Mouse (Mus musculus): ENCODE measurements around the gene Kcnj11. TPM values are rescaled to one million over a fixed set of nuclear protein-coding genes. Genes with fewer than 3 reads are reported as not detected.

The Kcnj11 gene
- polyA plus RNA-seq, 1 experiment: not detected

DNA sequence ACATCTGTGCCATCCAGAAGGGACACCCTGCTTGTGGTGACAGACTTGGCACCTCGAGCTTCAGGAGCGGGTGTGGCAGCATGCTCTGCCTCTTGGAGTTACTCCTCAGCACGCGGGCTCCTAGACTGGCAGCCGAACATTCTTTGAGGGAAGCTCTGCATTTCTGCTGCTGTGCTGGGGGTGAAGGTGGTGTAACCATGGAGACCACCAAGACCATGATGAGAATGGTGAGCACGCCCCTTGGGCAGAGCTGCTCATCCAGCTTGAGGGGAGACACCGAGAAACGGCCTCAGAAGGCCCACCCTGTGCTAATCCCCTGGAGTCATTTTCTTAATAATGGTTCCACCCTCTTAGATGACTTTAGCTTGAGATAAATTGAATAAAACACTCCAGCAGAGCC lies 7.8 kb downstream of the Kcnj11 start:
- H3K9me3 ChIP-seq: 0 out of 2 replicates have a peak, but pooled peaks cover 5% of the 10 kb centered on the region

DNA sequence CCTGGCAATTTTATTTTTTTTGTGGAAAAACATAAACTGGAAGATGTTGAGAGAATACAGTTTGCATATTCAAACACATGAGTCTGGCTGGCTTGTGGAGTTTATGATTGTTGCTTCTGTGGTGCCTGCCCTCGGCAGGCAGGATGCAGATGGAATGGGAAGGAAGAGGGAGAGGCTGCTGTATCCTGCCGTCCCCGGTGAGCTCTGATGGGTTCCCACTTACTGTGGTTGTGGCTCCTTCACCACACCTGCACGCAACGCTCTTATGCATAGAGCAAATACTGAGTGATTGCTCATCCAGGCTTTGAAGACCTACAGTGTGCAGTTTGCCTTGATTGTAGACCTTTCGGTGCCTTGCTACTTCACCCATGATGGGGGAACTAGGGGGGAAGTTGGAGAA lies 12.3 kb downstream of the Kcnj11 start:
- TF ChIP-seq FLI1 (IDR thresholded peaks at IDR 0.05; ENCODE audit: low read length): no peak
- no peak for TF ChIP-seq GATA1 (IDR thresholded peaks at IDR 0.05; ENCODE audit: borderline replicate concordance, low read length)
- Histone ChIP-seq H3K4me3 (replicated peaks) (no peak overlapping the region), H3K4me1 (peaks cover 58% of the 10 kb centered on the region), H3K36me3 (replicated peaks; ENCODE audit: low read length) (peaks cover 38% of the 10 kb centered on the region), H3K27me3 (replicated peaks) (peaks cover 23% of the 10 kb centered on the region), H3K9me3 (0 out of 2 replicates have a peak, but pooled peaks cover 5% of the 10 kb centered on the region)

More for the DNA sequence above, 7.8 kb downstream of the Kcnj11 start:
- TF ChIP-seq GATA1 (IDR thresholded peaks at IDR 0.05; ENCODE audit: borderline replicate concordance, low read length) (no peak), FLI1 (IDR thresholded peaks at IDR 0.05; ENCODE audit: low read length) (no peak)
- H3K4me1 ChIP-seq: peaks cover 17% of the 10 kb centered on the region
- peaks cover 62% of the 10 kb centered on the region for H3K27me3 ChIP-seq (replicated peaks)
- no peaks in the 10 kb centered on the region for H3K36me3 ChIP-seq (replicated peaks; ENCODE audit: low read length)
- no peak overlapping the region for H3K4me3 ChIP-seq (replicated peaks)

DNA sequence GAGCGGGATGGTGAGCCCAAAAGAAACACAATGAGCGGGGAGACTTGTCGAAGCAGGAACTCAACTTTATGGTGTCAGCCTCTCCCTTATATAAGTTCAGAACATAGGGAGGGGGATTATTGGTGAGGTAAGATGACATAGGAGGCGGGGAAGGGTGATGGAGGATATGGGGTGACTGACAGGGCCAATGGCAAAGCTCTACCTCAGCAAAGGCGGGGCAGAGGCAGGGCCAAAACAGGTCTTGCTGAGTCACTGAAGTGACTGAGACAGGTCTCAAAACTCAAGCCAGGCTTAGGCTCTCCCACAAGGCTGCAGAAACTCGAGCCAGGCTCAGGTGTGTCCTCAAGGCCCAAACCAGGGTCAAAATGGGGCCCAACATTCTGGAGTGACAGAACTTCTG lies 14.2 kb downstream of the Kcnj11 start:
- Histone ChIP-seq H3K4me3 (replicated peaks) (no peak overlapping the region), H3K36me3 (replicated peaks; ENCODE audit: low read length) (peaks cover 56% of the 10 kb centered on the region), H3K9me3 (0 out of 2 replicates have a peak, but pooled peaks cover 5% of the 10 kb centered on the region), H3K27me3 (replicated peaks) (peaks cover 9% of the 10 kb centered on the region), H3K4me1 (peaks cover 74% of the 10 kb centered on the region)
- TF ChIP-seq FLI1 (IDR thresholded peaks at IDR 0.05; ENCODE audit: low read length) (no peak), GATA1 (IDR thresholded peaks at IDR 0.05; ENCODE audit: borderline replicate concordance, low read length) (no peak)

DNA sequence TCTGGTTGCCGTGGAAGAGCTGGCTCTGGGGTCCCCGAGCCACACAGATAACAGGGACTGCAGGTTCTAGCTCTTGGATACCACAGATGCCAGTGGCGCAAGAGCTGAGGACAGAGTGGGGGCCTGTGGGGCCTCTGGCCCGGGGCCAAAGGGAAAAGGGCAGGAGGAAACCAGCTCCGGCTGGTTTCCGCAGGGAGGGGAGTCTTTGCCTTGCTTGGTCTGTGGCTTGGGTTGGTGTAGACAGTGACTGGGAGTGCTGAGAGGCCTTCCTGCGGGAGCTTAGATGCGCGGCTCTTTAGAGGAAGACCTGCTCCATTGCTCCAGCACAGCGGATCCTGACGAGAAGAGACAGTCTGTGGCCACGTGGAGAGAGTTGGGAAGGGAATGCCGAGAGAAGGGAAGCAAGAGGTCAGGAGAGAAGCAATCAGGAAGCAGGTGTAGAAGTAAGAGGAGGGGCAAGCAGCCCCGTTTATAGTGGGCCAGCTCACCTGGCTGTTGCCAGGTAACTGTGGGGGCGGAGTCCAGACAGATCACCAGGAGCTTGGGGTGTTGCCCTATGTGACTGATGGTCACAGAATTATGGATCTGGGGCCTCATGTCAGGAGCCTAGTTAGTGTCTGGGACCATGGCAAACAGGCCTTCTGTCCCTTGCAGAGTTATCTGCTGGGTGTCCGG lies 15.6 kb downstream of the Kcnj11 start:
- Histone ChIP-seq H3K27me3 (replicated peaks) (no peaks in the 10 kb centered on the region), H3K36me3 (replicated peaks; ENCODE audit: low read length) (peaks cover 70% of the 10 kb centered on the region), H3K9me3 (0 out of 2 replicates have a peak, but pooled peaks cover 5% of the 10 kb centered on the region), H3K4me1 (peaks cover 85% of the 10 kb centered on the region), H3K4me3 (replicated peaks) (no peak overlapping the region)
- no peak for TF ChIP-seq FLI1 (IDR thresholded peaks at IDR 0.05; ENCODE audit: low read length)
- TF ChIP-seq GATA1 (IDR thresholded peaks at IDR 0.05; ENCODE audit: borderline replicate concordance, low read length): no peak

DNA sequence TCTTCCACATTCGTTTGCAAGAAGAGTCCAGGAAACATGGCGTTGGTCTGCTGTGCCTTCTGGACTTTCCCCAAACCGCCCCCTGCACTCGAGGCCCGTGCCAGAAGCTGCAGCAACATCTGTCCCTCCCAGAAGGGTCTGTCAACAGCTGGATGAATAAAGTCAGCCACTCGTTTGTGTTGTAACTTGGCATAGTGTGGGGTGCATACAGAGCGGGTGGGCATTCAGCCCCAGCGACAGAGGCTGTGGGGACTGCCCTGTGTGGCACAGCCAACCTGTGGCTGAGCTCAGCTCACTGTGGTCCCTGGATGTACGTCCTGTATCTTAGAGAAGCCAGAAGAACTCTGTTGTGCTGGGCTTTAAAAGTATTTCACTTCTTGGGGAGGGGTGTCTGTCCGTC lies 16.5 kb downstream of the Kcnj11 start:
- 0 out of 2 replicates have a peak, but pooled peaks cover 5% of the 10 kb centered on the region for H3K9me3 ChIP-seq
- peaks cover 80% of the 10 kb centered on the region for H3K36me3 ChIP-seq (replicated peaks; ENCODE audit: low read length)
- TF ChIP-seq FLI1 (IDR thresholded peaks at IDR 0.05; ENCODE audit: low read length): no peak
- no peak for TF ChIP-seq GATA1 (IDR thresholded peaks at IDR 0.05; ENCODE audit: borderline replicate concordance, low read length)
- H3K4me1 ChIP-seq: peaks cover 89% of the 10 kb centered on the region
- no peak overlapping the region for H3K4me3 ChIP-seq (replicated peaks)
- H3K27me3 ChIP-seq (replicated peaks): no peaks in the 10 kb centered on the region

DNA sequence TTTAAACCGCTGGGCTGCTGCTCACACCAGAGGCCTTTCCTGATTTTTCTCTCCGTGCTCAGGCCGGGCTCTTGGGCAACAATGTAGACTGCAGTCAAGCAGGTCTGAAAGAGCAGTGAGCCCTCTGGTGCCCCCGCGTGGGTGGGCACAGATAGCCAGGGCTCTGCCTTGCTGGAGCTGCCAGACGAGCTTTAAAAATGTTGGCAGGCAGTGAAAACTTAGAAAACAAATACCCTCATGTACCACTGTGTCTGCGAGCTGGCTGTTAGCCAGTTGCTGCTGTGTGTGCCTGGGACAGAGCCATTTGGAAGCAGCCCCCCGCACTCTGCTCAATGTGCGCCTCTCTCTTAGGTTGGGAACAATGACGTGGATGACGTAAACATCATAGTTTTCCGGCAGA lies 22.9 kb downstream of the Kcnj11 start:
- Histone ChIP-seq H3K9me3 (no peaks in the 10 kb centered on the region), H3K27me3 (replicated peaks) (no peaks in the 10 kb centered on the region), H3K36me3 (replicated peaks; ENCODE audit: low read length) (peaks cover 100% of the 10 kb centered on the region), H3K4me3 (replicated peaks) (no peak overlapping the region), H3K4me1 (peaks cover 38% of the 10 kb centered on the region)
- TF ChIP-seq FLI1 (IDR thresholded peaks at IDR 0.05; ENCODE audit: low read length): no peak
- TF ChIP-seq GATA1 (IDR thresholded peaks at IDR 0.05; ENCODE audit: borderline replicate concordance, low read length): no peak

DNA sequence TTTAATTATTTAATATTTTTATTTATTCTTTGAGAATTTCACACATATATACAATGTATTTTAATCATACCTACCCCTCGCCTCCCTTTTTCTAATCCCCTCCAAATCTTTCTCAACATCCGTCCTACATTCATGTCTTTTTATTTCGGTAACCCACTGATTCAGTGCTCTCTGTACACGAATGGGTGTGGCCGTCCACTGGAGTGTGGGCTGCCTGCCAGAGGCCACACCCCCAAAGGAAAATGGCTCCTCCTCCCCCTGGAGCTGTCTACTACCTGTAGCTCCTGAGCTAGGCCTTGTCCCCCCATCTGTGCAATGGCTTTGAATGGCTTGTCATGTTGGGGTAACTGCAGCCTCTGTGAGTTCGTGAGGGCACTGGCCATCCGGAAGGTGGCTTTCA lies 23.7 kb downstream of the Kcnj11 start:
- TF ChIP-seq FLI1 (IDR thresholded peaks at IDR 0.05; ENCODE audit: low read length): no peak
- TF ChIP-seq GATA1 (IDR thresholded peaks at IDR 0.05; ENCODE audit: borderline replicate concordance, low read length): no peak
- peaks cover 100% of the 10 kb centered on the region for H3K36me3 ChIP-seq (replicated peaks; ENCODE audit: low read length)
- no peaks in the 10 kb centered on the region for H3K27me3 ChIP-seq (replicated peaks)

DNA sequence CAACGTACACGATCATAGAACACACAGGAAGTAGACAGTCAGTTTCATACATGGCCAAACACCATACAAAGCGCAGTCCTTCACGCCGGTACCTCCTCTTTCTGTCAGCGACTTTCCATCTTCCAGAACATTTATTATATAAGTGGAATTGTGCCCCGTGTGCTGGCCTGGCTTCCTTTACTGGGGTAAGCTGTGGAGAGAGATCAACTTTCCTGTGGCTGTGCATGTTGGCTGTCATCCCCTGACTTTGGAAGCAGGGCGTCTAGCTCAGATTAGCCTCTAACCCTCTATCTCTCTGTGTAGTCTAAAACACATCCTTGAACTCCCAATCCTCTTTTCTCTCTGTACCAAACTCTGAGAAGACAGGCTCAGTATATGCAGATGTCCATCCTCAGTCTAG lies 31.7 kb downstream of the Kcnj11 start:
- no peak for TF ChIP-seq GATA1 (IDR thresholded peaks at IDR 0.05; ENCODE audit: borderline replicate concordance, low read length)
- TF ChIP-seq FLI1 (IDR thresholded peaks at IDR 0.05; ENCODE audit: low read length): no peak
- H3K4me1 ChIP-seq: peaks cover 28% of the 10 kb centered on the region
- no peaks in the 10 kb centered on the region for H3K27me3 ChIP-seq (replicated peaks)
- no peaks in the 10 kb centered on the region for H3K9me3 ChIP-seq
- H3K36me3 ChIP-seq (replicated peaks; ENCODE audit: low read length): peaks cover 99% of the 10 kb centered on the region
- no peak overlapping the region for H3K4me3 ChIP-seq (replicated peaks)

More for the DNA sequence above, 23.7 kb downstream of the Kcnj11 start:
- Histone ChIP-seq H3K4me1 (peaks cover 32% of the 10 kb centered on the region), H3K4me3 (replicated peaks) (no peak overlapping the region), H3K9me3 (no peaks in the 10 kb centered on the region)

DNA sequence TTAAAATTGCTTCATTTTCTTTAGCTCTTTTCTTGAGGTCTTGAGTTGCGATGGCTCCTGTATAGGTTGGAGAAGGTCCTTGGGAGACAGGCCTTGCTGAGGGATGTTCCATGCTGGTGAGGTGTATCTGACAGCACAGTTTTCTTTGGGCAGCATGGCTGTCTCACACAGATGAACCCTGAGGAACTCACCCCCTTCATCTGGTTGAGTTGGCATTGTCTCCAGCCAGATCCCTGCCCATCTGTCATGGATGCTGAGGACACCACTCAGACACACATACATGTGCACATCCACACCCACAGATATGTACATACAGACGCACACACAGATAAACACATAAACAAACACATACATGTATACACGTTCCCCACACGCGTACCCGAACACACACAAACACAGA lies 37.3 kb downstream of the Kcnj11 start:
- Histone ChIP-seq H3K4me1 (peaks cover 34% of the 10 kb centered on the region), H3K9me3 (no peaks in the 10 kb centered on the region), H3K27me3 (replicated peaks) (no peaks in the 10 kb centered on the region), H3K36me3 (replicated peaks; ENCODE audit: low read length) (peaks cover 99% of the 10 kb centered on the region), H3K4me3 (replicated peaks) (no peak overlapping the region)
- no peak for TF ChIP-seq GATA1 (IDR thresholded peaks at IDR 0.05; ENCODE audit: borderline replicate concordance, low read length)
- TF ChIP-seq FLI1 (IDR thresholded peaks at IDR 0.05; ENCODE audit: low read length): no peak

DNA sequence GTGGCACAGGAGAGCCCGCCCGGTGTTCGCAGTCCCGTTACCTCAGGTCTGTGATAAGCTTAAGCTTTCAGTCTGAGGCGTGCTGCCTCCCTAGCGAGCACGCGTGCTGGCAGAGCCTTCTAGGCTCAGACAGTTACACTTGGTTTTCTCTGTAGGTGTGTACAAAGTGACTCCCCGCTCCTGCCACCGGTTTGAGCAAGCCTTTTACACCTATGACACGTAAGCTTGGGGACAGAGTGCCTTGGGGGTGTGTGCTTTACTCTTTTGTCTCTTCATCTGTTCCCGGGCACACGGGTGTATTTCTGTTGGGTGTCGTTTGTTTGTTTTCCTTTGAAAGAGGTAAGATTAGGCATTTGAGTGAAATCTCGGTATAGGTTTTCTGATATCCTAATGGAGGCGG lies 39.0 kb downstream of the Kcnj11 start:
- H3K36me3 ChIP-seq (replicated peaks; ENCODE audit: low read length): peaks cover 99% of the 10 kb centered on the region
- TF ChIP-seq GATA1 (IDR thresholded peaks at IDR 0.05; ENCODE audit: borderline replicate concordance, low read length) (no peak), FLI1 (IDR thresholded peaks at IDR 0.05; ENCODE audit: low read length) (no peak)
- peaks cover 39% of the 10 kb centered on the region for H3K4me1 ChIP-seq
- no peaks in the 10 kb centered on the region for H3K9me3 ChIP-seq
- no peaks in the 10 kb centered on the region for H3K27me3 ChIP-seq (replicated peaks)
- H3K4me3 ChIP-seq (replicated peaks): no peak overlapping the region
